Mouse (Mus musculus) bone marrow, adult 2 months (tissue): ENCODE results near the gene Slc48a1. TPM values are rescaled to one million over a fixed set of nuclear protein-coding genes. Genes with fewer than 3 reads are reported as not detected.

Experiments used
- H3K27ac ChIP-seq: fragments of 200-500 bp; 2 replicates; pipeline ENCODE4 v1.5.1; 2012; ENCODE audit warnings: low read depth, mild to moderate bottlenecking, control low read depth, inconsistent platforms, low read length; ENCODE audit not compliant: control insufficient read depth, poor library complexity, insufficient read depth
- H3K4me1 ChIP-seq: fragments of 200-500 bp; 2 replicates; pipeline ENCODE4 v1.6.1; 2011; ENCODE audit warnings: low read length; ENCODE audit not compliant: control insufficient read depth, insufficient read depth
- H3K4me3 ChIP-seq: fragments of 200-500 bp; replicated peaks from 2 replicates; pipeline ENCODE3; 2011; ENCODE audit warnings: mild to moderate bottlenecking, low read depth, low read length, control low read depth; ENCODE audit not compliant: control insufficient read depth
- CTCF ChIP-seq: fragments of 200-500 bp; IDR thresholded peaks from 2 replicates; pipeline ENCODE4 v1.5.1; 2011; ENCODE audit warnings: low read length, control low read depth; ENCODE audit not compliant: control insufficient read depth, insufficient read depth
- POLR2A ChIP-seq: fragments of 200-500 bp; IDR thresholded peaks from 2 replicates; pipeline ENCODE4 v1.6.1; 2011; ENCODE audit warnings: low read depth, mild to moderate bottlenecking, control low read depth, low read length, borderline replicate concordance; ENCODE audit not compliant: control insufficient read depth
- WGBS: fragments of 180-500 bp; shearing (Covaris S2); methylation state at CpG from one replicate; pipeline ENCODE4 v1.1.7; 2018; 5-methylcytosine and 5-hydroxymethylcytosine counted together
- polyA plus RNA-seq: library from polyadenylated mRNA; stranded (reverse); fragments of >200 nt; gene quantifications from 2 replicates; pipeline ENCODE4 v1.2.4, GENCODE M21; 2011; ENCODE audit warnings: low replicate concordance; ENCODE audit not compliant: missing spikeins, insufficient read depth, insufficient read length

Slc48a1 gene
- polyA plus RNA-seq, 1 experiment: 62.3 TPM

- TF ChIP-seq POLR2A: no peak
- no peak for TF ChIP-seq CTCF
- Histone ChIP-seq H3K4me1 (peaks cover 7% of the 10 kb centered on the region; the same call in 1 of the 2 replicates), H3K27ac (no peak overlapping the region), H3K4me3 (no peak overlapping the region)
- 70% methylated on average over 2 of the region's 2 CpGs for WGBS
Measured at GRCm38 (mm10) chr15:97839012-97839411, 60.7 kb downstream of the Slc48a1 start.

GRCm38 (mm10) chr15:97839473-97839872 is 61.2 kb downstream of the Slc48a1 start:
- Histone ChIP-seq H3K4me1 (peaks cover 7% of the 10 kb centered on the region; the same call in 1 of the 2 replicates), H3K27ac (no peak overlapping the region)

GRCm38 (mm10) chr15:97839991-97840455 is 61.7 kb downstream of the Slc48a1 start:
- H3K27ac ChIP-seq: no peak overlapping the region
- WGBS: 39% methylated on average over 3 of the region's 3 CpGs
- no peak for TF ChIP-seq CTCF
- TF ChIP-seq POLR2A: no peak
- H3K4me3 ChIP-seq: no peak overlapping the region
- peaks cover 7% of the 10 kb centered on the region for H3K4me1 ChIP-seq

More at GRCm38 (mm10) chr15:97839473-97839872, 61.2 kb downstream of the Slc48a1 start:
- no peak overlapping the region for H3K4me3 ChIP-seq
- TF ChIP-seq CTCF (no peak), POLR2A (no peak)
- 77% methylated on average over 4 of the region's 4 CpGs for WGBS

- TF ChIP-seq POLR2A: no peak
- peak; percentile 16; the same call in 1 of the 2 replicates for TF ChIP-seq CTCF
- peaks cover 7% of the 10 kb centered on the region for H3K4me1 ChIP-seq
- H3K4me3 ChIP-seq: no peak overlapping the region
- WGBS: 70% methylated on average over 1 of the region's 1 CpGs
- no peak overlapping the region for H3K27ac ChIP-seq
Measured at GRCm38 (mm10) chr15:97840781-97841180, 62.5 kb downstream of the Slc48a1 start.

- Histone ChIP-seq H3K4me3 (no peak overlapping the region), H3K4me1 (peaks cover 6% of the 10 kb centered on the region), H3K27ac (no peak overlapping the region)
- WGBS: 61% methylated on average over 6 of the region's 6 CpGs
- no peak for TF ChIP-seq CTCF
- no peak for TF ChIP-seq POLR2A
Measured at GRCm38 (mm10) chr15:97841383-97841782, 63.1 kb downstream of the Slc48a1 start.

- WGBS: 80% methylated on average over 6 of the region's 6 CpGs
- H3K27ac ChIP-seq: no peak overlapping the region
- H3K4me1 ChIP-seq: peaks cover 4% of the 10 kb centered on the region
- no peak for TF ChIP-seq POLR2A
- TF ChIP-seq CTCF: no peak
- no peak overlapping the region for H3K4me3 ChIP-seq
Measured at GRCm38 (mm10) chr15:97842058-97842457, 63.7 kb downstream of the Slc48a1 start.

Other genes starting within 250 kb of the Slc48a1 start
- gene Rpap3, start 72.7 kb upstream of the Slc48a1 start, polyA plus RNA-seq: 6.8 and 13.5 TPM in 2 replicates
- gene Endou, start 47.2 kb upstream of the Slc48a1 start, polyA plus RNA-seq: 2.3 and 7.3 TPM in 2 replicates
- 15.3 and 17.0 TPM in 2 replicates for gene Rapgef3, start 10.5 kb upstream of the Slc48a1 start, polyA plus RNA-seq
- 34.1 and 37.8 TPM in 2 replicates for gene Hdac7, start 66.0 kb downstream of the Slc48a1 start, polyA plus RNA-seq
- 0.88 and 1.5 TPM in 2 replicates for gene Vdr, start 132.1 kb downstream of the Slc48a1 start, polyA plus RNA-seq
- gene Tmem106c, start 185.7 kb downstream of the Slc48a1 start, polyA plus RNA-seq: 7.1 and 10.0 TPM in 2 replicates
- 0.52 TPM in 1 of 2 replicates, not detected in the other for gene Col2a1, start 226.2 kb downstream of the Slc48a1 start, polyA plus RNA-seq